Mouse (Mus musculus): ENCODE data around the gene Ssc4d.

- TF ChIP-seq CTCF (IDR thresholded peaks at IDR 0.05; ENCODE audit: extremely low read depth, insufficient read depth, low read length) (no peak), POLR2A (IDR thresholded peaks at IDR 0.05; ENCODE audit: extremely low read depth, insufficient read depth, low read length) (no peak)
Observed at GRCm38 (mm10) chr5:135942710-135943109, 31.6 kb downstream of the Ssc4d start.
